Mouse (Mus musculus): ENCODE measurements around the gene Nfatc2ip. TPM values are rescaled to one million over a fixed set of nuclear protein-coding genes. Genes with fewer than 3 reads are reported as not detected.

The Nfatc2ip gene
- polyA plus RNA-seq (2015; fragmentation: Nextera tagmentation; extraction: Ambion mirVana), result 2.1 TPM in 2 replicates

- peaks cover 6% of the 10 kb centered on the region for H3K4me1 ChIP-seq (ENCODE audit: control insufficient read depth, insufficient read depth, low read length)
- H3K27ac ChIP-seq (ENCODE audit: low read length), result peak within 1 kb of the TSS; percentile 58; the same call in 1 of the 2 replicates
- under 1% methylated on average over 59 of the region's 59 CpGs for WGBS
- H3K27me3 ChIP-seq (ENCODE audit: control insufficient read depth, insufficient read depth, low read depth, low read length), result no peaks in the 10 kb centered on the region
- H3K4me2 ChIP-seq (ENCODE audit: low read length), result peak within 1 kb of the TSS; percentile 70
- H3K9me3 ChIP-seq (replicated peaks; ENCODE audit: control insufficient read depth, low read length, poor library complexity, severe bottlenecking), result no peaks in the 10 kb centered on the region
- peak; percentile 100 for ATAC-seq
- peak within 1 kb of the TSS; percentile 82 for H3K9ac ChIP-seq (ENCODE audit: low read depth, low read length)
- H3K36me3 ChIP-seq (ENCODE audit: control insufficient read depth, insufficient read depth, low read length), result no peaks in the 10 kb centered on the region
- H3K4me3 ChIP-seq (ENCODE audit: low read depth, low read length), result peak within 1 kb of the TSS; percentile 81
Measured at GRCm38 (mm10) chr7:126396298-126397119, at the start of gene Nfatc2ip. TSS of gene Nfatc2ip (minus strand) at chr7:126396737.

GRCm38 (mm10) chr7:126446217-126446616 is 49.7 kb upstream of the Nfatc2ip start:
- Histone ChIP-seq H3K4me3 (ENCODE audit: low read depth, low read length) (no peak overlapping the region), H3K9ac (ENCODE audit: low read depth, low read length) (no peak overlapping the region), H3K9me3 (replicated peaks; ENCODE audit: control insufficient read depth, low read length, poor library complexity, severe bottlenecking) (no peaks in the 10 kb centered on the region), H3K4me1 (ENCODE audit: control insufficient read depth, insufficient read depth, low read length) (no peaks in the 10 kb centered on the region), H3K27me3 (ENCODE audit: control insufficient read depth, insufficient read depth, low read depth, low read length) (no peaks in the 10 kb centered on the region), H3K4me2 (ENCODE audit: low read length) (no peak overlapping the region), H3K36me3 (ENCODE audit: control insufficient read depth, insufficient read depth, low read length) (peaks cover 28% of the 10 kb centered on the region), H3K27ac (ENCODE audit: low read length) (no peak overlapping the region)
- 90% methylated on average over 21 of the region's 21 CpGs for WGBS
- ATAC-seq, result no peak

- WGBS, result 92% methylated on average over 15 of the region's 15 CpGs
- no peak for ATAC-seq
- H3K9me3 ChIP-seq (replicated peaks; ENCODE audit: control insufficient read depth, low read length, poor library complexity, severe bottlenecking), result no peaks in the 10 kb centered on the region
- H3K27me3 ChIP-seq (ENCODE audit: control insufficient read depth, insufficient read depth, low read depth, low read length), result no peaks in the 10 kb centered on the region
- H3K4me2 ChIP-seq (ENCODE audit: low read length), result no peak overlapping the region
- H3K36me3 ChIP-seq (ENCODE audit: control insufficient read depth, insufficient read depth, low read length), result peaks cover 28% of the 10 kb centered on the region
- no peak overlapping the region for H3K9ac ChIP-seq (ENCODE audit: low read depth, low read length)
- H3K4me1 ChIP-seq (ENCODE audit: control insufficient read depth, insufficient read depth, low read length), result no peaks in the 10 kb centered on the region
- H3K4me3 ChIP-seq (ENCODE audit: low read depth, low read length), result no peak overlapping the region
- no peak overlapping the region for H3K27ac ChIP-seq (ENCODE audit: low read length)
Measured at GRCm38 (mm10) chr7:126445104-126445815, 48.7 kb upstream of the Nfatc2ip start.

- WGBS, result 97% methylated on average over 9 of the region's 9 CpGs
- Histone ChIP-seq H3K9me3 (replicated peaks; ENCODE audit: control insufficient read depth, low read length, poor library complexity, severe bottlenecking) (no peaks in the 10 kb centered on the region), H3K4me2 (ENCODE audit: low read length) (no peak overlapping the region), H3K4me1 (ENCODE audit: control insufficient read depth, insufficient read depth, low read length) (no peaks in the 10 kb centered on the region), H3K4me3 (ENCODE audit: low read depth, low read length) (no peak overlapping the region), H3K9ac (ENCODE audit: low read depth, low read length) (no peak overlapping the region), H3K27ac (ENCODE audit: low read length) (no peak overlapping the region), H3K36me3 (ENCODE audit: control insufficient read depth, insufficient read depth, low read length) (peaks cover 28% of the 10 kb centered on the region), H3K27me3 (ENCODE audit: control insufficient read depth, insufficient read depth, low read depth, low read length) (no peaks in the 10 kb centered on the region)
- ATAC-seq, result no peak
Measured at GRCm38 (mm10) chr7:126444536-126444935, 48.0 kb upstream of the Nfatc2ip start.

- ATAC-seq, result no peak
- peaks cover 28% of the 10 kb centered on the region for H3K36me3 ChIP-seq (ENCODE audit: control insufficient read depth, insufficient read depth, low read length)
- H3K9ac ChIP-seq (ENCODE audit: low read depth, low read length), result no peak overlapping the region
- H3K4me3 ChIP-seq (ENCODE audit: low read depth, low read length), result no peak overlapping the region
- no peaks in the 10 kb centered on the region for H3K27me3 ChIP-seq (ENCODE audit: control insufficient read depth, insufficient read depth, low read depth, low read length)
- no peaks in the 10 kb centered on the region for H3K4me1 ChIP-seq (ENCODE audit: control insufficient read depth, insufficient read depth, low read length)
- no peaks in the 10 kb centered on the region for H3K9me3 ChIP-seq (replicated peaks; ENCODE audit: control insufficient read depth, low read length, poor library complexity, severe bottlenecking)
- H3K4me2 ChIP-seq (ENCODE audit: low read length), result no peak overlapping the region
- 94% methylated on average over 10 of the region's 10 CpGs for WGBS
- H3K27ac ChIP-seq (ENCODE audit: low read length), result no peak overlapping the region
Measured at GRCm38 (mm10) chr7:126443997-126444396, 47.5 kb upstream of the Nfatc2ip start.

- 80% methylated on average over 8 of the region's 9 CpGs for WGBS
- Histone ChIP-seq H3K4me1 (ENCODE audit: control insufficient read depth, insufficient read depth, low read length) (no peaks in the 10 kb centered on the region), H3K27ac (ENCODE audit: low read length) (no peak overlapping the region), H3K36me3 (ENCODE audit: control insufficient read depth, insufficient read depth, low read length) (peaks cover 15% of the 10 kb centered on the region), H3K27me3 (ENCODE audit: control insufficient read depth, insufficient read depth, low read depth, low read length) (no peaks in the 10 kb centered on the region), H3K4me2 (ENCODE audit: low read length) (no peak overlapping the region), H3K4me3 (ENCODE audit: low read depth, low read length) (no peak overlapping the region), H3K9ac (ENCODE audit: low read depth, low read length) (no peak overlapping the region), H3K9me3 (replicated peaks; ENCODE audit: control insufficient read depth, low read length, poor library complexity, severe bottlenecking) (no peaks in the 10 kb centered on the region)
- no peak for ATAC-seq
Measured at GRCm38 (mm10) chr7:126440134-126440533, 43.6 kb upstream of the Nfatc2ip start.

GRCm38 (mm10) chr7:126436851-126437250 is 40.3 kb upstream of the Nfatc2ip start:
- Histone ChIP-seq H3K9me3 (replicated peaks; ENCODE audit: control insufficient read depth, low read length, poor library complexity, severe bottlenecking) (no peaks in the 10 kb centered on the region), H3K27me3 (ENCODE audit: control insufficient read depth, insufficient read depth, low read depth, low read length) (no peaks in the 10 kb centered on the region), H3K4me3 (ENCODE audit: low read depth, low read length) (no peak overlapping the region), H3K4me1 (ENCODE audit: control insufficient read depth, insufficient read depth, low read length) (no peaks in the 10 kb centered on the region), H3K4me2 (ENCODE audit: low read length) (no peak overlapping the region), H3K27ac (ENCODE audit: low read length) (no peak overlapping the region), H3K36me3 (ENCODE audit: control insufficient read depth, insufficient read depth, low read length) (peaks cover 2% of the 10 kb centered on the region; the same call in 1 of the 2 replicates), H3K9ac (ENCODE audit: low read depth, low read length) (no peak overlapping the region)
- ATAC-seq, result no peak
- WGBS, result 17% methylated on average over 8 of the region's 8 CpGs

- H3K9me3 ChIP-seq (replicated peaks; ENCODE audit: control insufficient read depth, low read length, poor library complexity, severe bottlenecking), result no peaks in the 10 kb centered on the region
- H3K27me3 ChIP-seq (ENCODE audit: control insufficient read depth, insufficient read depth, low read depth, low read length), result no peaks in the 10 kb centered on the region
- H3K4me1 ChIP-seq (ENCODE audit: control insufficient read depth, insufficient read depth, low read length), result no peaks in the 10 kb centered on the region
- WGBS, result 84% methylated on average over 3 of the region's 3 CpGs
- H3K4me2 ChIP-seq (ENCODE audit: low read length), result no peak overlapping the region
- no peak overlapping the region for H3K9ac ChIP-seq (ENCODE audit: low read depth, low read length)
- no peak overlapping the region for H3K4me3 ChIP-seq (ENCODE audit: low read depth, low read length)
- H3K36me3 ChIP-seq (ENCODE audit: control insufficient read depth, insufficient read depth, low read length), result peaks cover 2% of the 10 kb centered on the region; the same call in 1 of the 2 replicates
- no peak overlapping the region for H3K27ac ChIP-seq (ENCODE audit: low read length)
- ATAC-seq, result no peak
Measured at GRCm38 (mm10) chr7:126435801-126436200, 39.3 kb upstream of the Nfatc2ip start.

- Histone ChIP-seq H3K4me3 (ENCODE audit: low read depth, low read length) (no peak overlapping the region), H3K4me2 (ENCODE audit: low read length) (no peak overlapping the region), H3K27me3 (ENCODE audit: control insufficient read depth, insufficient read depth, low read depth, low read length) (no peaks in the 10 kb centered on the region), H3K36me3 (ENCODE audit: control insufficient read depth, insufficient read depth, low read length) (peaks cover 2% of the 10 kb centered on the region; the same call in 1 of the 2 replicates), H3K4me1 (ENCODE audit: control insufficient read depth, insufficient read depth, low read length) (peaks cover 3% of the 10 kb centered on the region; the same call in 1 of the 2 replicates), H3K9me3 (replicated peaks; ENCODE audit: control insufficient read depth, low read length, poor library complexity, severe bottlenecking) (no peaks in the 10 kb centered on the region), H3K27ac (ENCODE audit: low read length) (no peak overlapping the region), H3K9ac (ENCODE audit: low read depth, low read length) (no peak overlapping the region)
- ATAC-seq, result no peak
- WGBS, result 89% methylated on average over 7 of the region's 7 CpGs
Measured at GRCm38 (mm10) chr7:126434726-126435125, 38.2 kb upstream of the Nfatc2ip start.

Measured in midbrain, embryonic 16.5 days (tissue).